Mouse (Mus musculus) ZHBTc4 (cell line): Measurements from ENCODE around the gene Rad51b.
A peak's percentile ranks its signal among the peaks of the same experiment; 100 is the strongest.

Experiments
- DNase-seq: peaks from one replicate; pipeline ENCODE4 v3.0.0-alpha.2; 2011; ENCODE audit warnings: low read depth, low spot score

Rad51b gene

GRCm38 (mm10) chr12:79436892-79437291 lies 139.8 kb downstream of the Rad51b start:
- DNase-seq, result no peak

- DNase-seq, result no peak
Observed at GRCm38 (mm10) chr12:79437572-79437971, 140.5 kb downstream of the Rad51b start.

- DNase-seq, result no peak
Observed at GRCm38 (mm10) chr12:79439961-79440360, 142.9 kb downstream of the Rad51b start.

- DNase-seq, result no peak
Observed at GRCm38 (mm10) chr12:79441210-79442005, 144.3 kb downstream of the Rad51b start.

GRCm38 (mm10) chr12:79442126-79442525 lies 145.0 kb downstream of the Rad51b start:
- DNase-seq, result no peak

GRCm38 (mm10) chr12:79442836-79443390 lies 145.8 kb downstream of the Rad51b start:
- peak; percentile 22 for DNase-seq

GRCm38 (mm10) chr12:79444646-79445045 lies 147.6 kb downstream of the Rad51b start:
- DNase-seq, result no peak

GRCm38 (mm10) chr12:79447039-79447438 lies 150.0 kb downstream of the Rad51b start:
- no peak for DNase-seq

GRCm38 (mm10) chr12:79449817-79450411 lies 152.8 kb downstream of the Rad51b start:
- DNase-seq, result no peak

GRCm38 (mm10) chr12:79452882-79453281 lies 155.8 kb downstream of the Rad51b start:
- no peak for DNase-seq

- DNase-seq, result no peak
Observed at GRCm38 (mm10) chr12:79454017-79454416, 156.9 kb downstream of the Rad51b start.

- DNase-seq, result no peak
Observed at GRCm38 (mm10) chr12:79455061-79455847, 158.2 kb downstream of the Rad51b start.

GRCm38 (mm10) chr12:79455848-79456164 lies 158.7 kb downstream of the Rad51b start:
- DNase-seq, result no peak

GRCm38 (mm10) chr12:79456251-79456650 lies 159.2 kb downstream of the Rad51b start:
- DNase-seq, result no peak

- no peak for DNase-seq
Observed at GRCm38 (mm10) chr12:79463371-79463770, 166.3 kb downstream of the Rad51b start.

- no peak for DNase-seq
Observed at GRCm38 (mm10) chr12:79470113-79470512, 173.0 kb downstream of the Rad51b start.

- no peak for DNase-seq
Observed at GRCm38 (mm10) chr12:79471868-79472267, 174.8 kb downstream of the Rad51b start.

- no peak for DNase-seq
Observed at GRCm38 (mm10) chr12:79476413-79477046, 179.4 kb downstream of the Rad51b start.

- DNase-seq, result no peak
Observed at GRCm38 (mm10) chr12:79478816-79479215, 181.7 kb downstream of the Rad51b start.

- DNase-seq, result no peak
Observed at GRCm38 (mm10) chr12:79485501-79485900, 188.4 kb downstream of the Rad51b start.

GRCm38 (mm10) chr12:79488590-79489242 lies 191.6 kb downstream of the Rad51b start:
- DNase-seq, result no peak
